Mouse (Mus musculus) limb, embryonic 13.5 days (tissue): ENCODE data around the gene Fam92b. TPM values are rescaled to one million over a fixed set of nuclear protein-coding genes. Genes with fewer than 3 reads are reported as not detected.

Experiments
- ATAC-seq: fragments of 200-750 bp; cut with Nextera tagmentation; 2 replicates; pipeline ENCODE4 v1.8.0; 2017; ENCODE audit warnings: low read depth, moderate number of reproducible peaks, moderate TSS enrichment; ENCODE audit not compliant: low FRiP score
- H3K27ac ChIP-seq: fragments of 300-500 bp; sonication (generic); 2 replicates; pipeline ENCODE4 v1.5.1; 2015; ENCODE audit warnings: inconsistent platforms, mild to moderate bottlenecking, moderate library complexity
- H3K27me3 ChIP-seq: fragments of 300-500 bp; sonication (generic); 2 replicates; pipeline ENCODE4 v1.6.1; 2015; ENCODE audit warnings: mild to moderate bottlenecking, inconsistent platforms
- H3K36me3 ChIP-seq: fragments of 300-500 bp; sonication (generic); 2 replicates; pipeline ENCODE4 v1.6.1; 2015; ENCODE audit warnings: inconsistent platforms, mild to moderate bottlenecking, moderate library complexity
- H3K4me1 ChIP-seq: fragments of 300-500 bp; sonication (generic); 2 replicates; pipeline ENCODE4 v1.6.1; 2015; ENCODE audit warnings: inconsistent platforms
- H3K4me2 ChIP-seq: fragments of 300-500 bp; sonication (generic); replicated peaks from 2 replicates; pipeline ENCODE4 v1.6.1; 2015; ENCODE audit warnings: inconsistent platforms, mild to moderate bottlenecking, moderate library complexity
- H3K4me3 ChIP-seq: fragments of 300-500 bp; sonication (generic); 2 replicates; pipeline ENCODE4 v1.5.1; 2015; ENCODE audit warnings: moderate library complexity, mild to moderate bottlenecking, inconsistent platforms
- H3K9ac ChIP-seq: fragments of 300-500 bp; sonication (generic); 2 replicates; pipeline ENCODE4 v1.6.1; 2015; ENCODE audit warnings: mild to moderate bottlenecking, inconsistent platforms
- H3K9me3 ChIP-seq: fragments of 300-500 bp; sonication (generic); 2 replicates; pipeline ENCODE4 v1.6.1; 2016; ENCODE audit warnings: inconsistent platforms
- WGBS: fragments of 180-500 bp; shearing (Covaris S2); methylation state at CpG from one replicate; pipeline ENCODE4 v1.1.7; 2015; 5-methylcytosine and 5-hydroxymethylcytosine counted together
- polyA plus RNA-seq: library from polyadenylated mRNA; unstranded; fragments of >200 nt; fragmentation: Nextera tagmentation; extraction: Ambion mirVana; gene quantifications from 2 replicates; pipeline ENCODE4 v1.2.1, GENCODE M21; 2015

The Fam92b gene
- polyA plus RNA-seq, 1 experiment from 2014 or later: not detected

DNA sequence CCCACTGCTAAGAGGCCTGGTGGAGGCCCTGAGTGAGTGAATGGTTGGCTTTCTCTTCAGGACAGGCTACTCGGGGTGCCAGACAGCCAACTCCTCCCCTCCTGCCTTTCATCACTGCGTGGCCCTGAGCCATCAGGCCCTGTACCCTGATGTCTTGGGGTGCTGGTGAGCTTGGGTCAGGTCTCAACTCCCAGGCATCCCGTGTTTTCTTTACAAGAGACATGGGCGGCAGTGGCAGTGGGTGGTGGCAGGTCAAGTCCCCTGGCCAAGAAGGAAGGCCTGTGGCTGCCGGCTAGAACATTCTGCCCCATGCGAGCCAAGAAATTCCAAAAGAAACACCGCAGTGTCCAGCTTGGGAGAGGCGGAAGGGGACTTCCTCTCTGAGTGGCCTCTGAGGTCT, 9.2 kb upstream of the Fam92b start:
- no peak for ATAC-seq
- H3K4me2 ChIP-seq: no peak overlapping the region
- H3K4me1 ChIP-seq: peaks cover 59% of the 10 kb centered on the region
- H3K4me3 ChIP-seq: no peak overlapping the region
- no peaks in the 10 kb centered on the region for H3K36me3 ChIP-seq
- H3K9ac ChIP-seq: no peak overlapping the region
- no peak overlapping the region; the same call in 1 of the 2 replicates for H3K27ac ChIP-seq
- H3K27me3 ChIP-seq: no peaks in the 10 kb centered on the region
- 66% methylated on average over 8 of the region's 8 CpGs for WGBS
- H3K9me3 ChIP-seq: no peaks in the 10 kb centered on the region

GRCm38 (mm10) chr8:120184850-120185792, 7.9 kb upstream of the Fam92b start:
- peak overlapping the region; percentile 48 for H3K4me2 ChIP-seq
- peak overlapping the region; percentile 55; the same call in 1 of the 2 replicates for H3K9ac ChIP-seq
- no peaks in the 10 kb centered on the region for H3K27me3 ChIP-seq
- ATAC-seq: peak; percentile 57; the same call in 1 of the 2 replicates
- no peak overlapping the region for H3K4me3 ChIP-seq
- H3K27ac ChIP-seq: peak overlapping the region; percentile 85
- no peaks in the 10 kb centered on the region for H3K36me3 ChIP-seq
- no peaks in the 10 kb centered on the region for H3K9me3 ChIP-seq
- peaks cover 53% of the 10 kb centered on the region for H3K4me1 ChIP-seq
- 18% methylated on average over 17 of the region's 17 CpGs for WGBS

- Histone ChIP-seq H3K4me3 (no peak overlapping the region), H3K36me3 (no peaks in the 10 kb centered on the region), H3K9me3 (no peaks in the 10 kb centered on the region), H3K27ac (peak overlapping the region; percentile 73; the same call in 1 of the 2 replicates), H3K4me1 (peaks cover 49% of the 10 kb centered on the region), H3K9ac (no peak overlapping the region), H3K27me3 (no peaks in the 10 kb centered on the region), H3K4me2 (peak overlapping the region; percentile 28; the same call in 1 of the 2 replicates)
- whole genome bisulfite sequencing: 20% methylated on average over 9 of the region's 9 CpGs
- peak; percentile 70 for ATAC-seq
Observed at GRCm38 (mm10) chr8:120184366-120184765, 7.1 kb upstream of the Fam92b start.

DNA sequence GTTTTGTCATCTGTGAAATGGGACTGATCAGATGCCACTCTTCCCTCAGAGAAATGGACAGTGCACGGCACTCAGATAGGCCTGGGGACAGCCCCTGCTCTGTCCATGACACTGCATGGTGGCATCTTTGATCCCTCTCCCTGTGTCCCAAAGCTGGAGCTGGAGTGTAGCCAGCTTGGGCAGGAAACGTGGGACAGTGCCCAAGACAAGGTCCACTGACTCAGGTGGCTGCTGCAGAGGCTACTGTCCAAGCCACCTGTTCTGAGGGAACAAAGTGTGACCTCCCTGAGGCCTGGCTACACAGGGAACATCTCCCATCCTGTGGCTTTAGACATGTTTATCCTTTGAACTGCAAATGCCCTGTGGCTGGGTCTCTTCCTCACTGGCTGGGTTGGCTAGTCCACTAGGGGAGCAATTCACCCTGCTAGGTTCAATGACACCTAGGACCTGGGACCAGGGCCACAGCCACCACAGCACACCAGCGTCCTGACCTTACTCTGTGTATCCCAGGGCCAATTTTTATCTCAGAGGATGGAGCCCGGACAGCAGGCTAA, 4.7 kb upstream of the Fam92b start:
- Histone ChIP-seq H3K27me3 (peaks cover 7% of the 10 kb centered on the region), H3K27ac (no peak overlapping the region), H3K4me2 (no peak overlapping the region), H3K9ac (no peak overlapping the region), H3K9me3 (no peaks in the 10 kb centered on the region), H3K36me3 (no peaks in the 10 kb centered on the region), H3K4me3 (no peak overlapping the region), H3K4me1 (peaks cover 63% of the 10 kb centered on the region)
- 74% methylated on average over 4 of the region's 4 CpGs for WGBS
- ATAC-seq: no peak

DNA sequence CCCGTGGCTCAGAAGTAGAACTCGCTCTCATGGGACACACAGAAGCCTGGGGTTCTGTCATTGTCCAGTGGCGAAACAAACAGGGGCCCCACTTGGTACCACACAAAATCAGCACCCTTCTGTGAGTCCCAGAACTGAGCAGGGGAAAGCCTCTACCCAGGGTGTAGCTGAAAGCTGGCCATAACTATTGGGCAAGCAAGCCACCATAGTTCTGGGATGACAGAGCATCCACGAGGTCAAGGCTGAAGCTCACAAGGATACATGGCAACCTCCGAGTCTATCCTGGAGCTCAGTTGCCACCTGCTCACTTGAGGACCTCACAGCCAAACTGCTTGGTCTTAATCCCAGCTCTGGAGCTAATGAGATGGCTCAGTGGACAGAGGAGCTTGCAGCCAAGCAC, 4.0 kb upstream of the Fam92b start:
- H3K36me3 ChIP-seq: no peaks in the 10 kb centered on the region
- WGBS: 86% methylated on average over 5 of the region's 5 CpGs
- no peak for ATAC-seq
- H3K4me2 ChIP-seq: no peak overlapping the region
- no peak overlapping the region for H3K9ac ChIP-seq
- H3K27me3 ChIP-seq: peaks cover 12% of the 10 kb centered on the region
- H3K4me1 ChIP-seq: peaks cover 63% of the 10 kb centered on the region
- H3K4me3 ChIP-seq: no peak overlapping the region
- H3K27ac ChIP-seq: no peak overlapping the region
- H3K9me3 ChIP-seq: no peaks in the 10 kb centered on the region

DNA sequence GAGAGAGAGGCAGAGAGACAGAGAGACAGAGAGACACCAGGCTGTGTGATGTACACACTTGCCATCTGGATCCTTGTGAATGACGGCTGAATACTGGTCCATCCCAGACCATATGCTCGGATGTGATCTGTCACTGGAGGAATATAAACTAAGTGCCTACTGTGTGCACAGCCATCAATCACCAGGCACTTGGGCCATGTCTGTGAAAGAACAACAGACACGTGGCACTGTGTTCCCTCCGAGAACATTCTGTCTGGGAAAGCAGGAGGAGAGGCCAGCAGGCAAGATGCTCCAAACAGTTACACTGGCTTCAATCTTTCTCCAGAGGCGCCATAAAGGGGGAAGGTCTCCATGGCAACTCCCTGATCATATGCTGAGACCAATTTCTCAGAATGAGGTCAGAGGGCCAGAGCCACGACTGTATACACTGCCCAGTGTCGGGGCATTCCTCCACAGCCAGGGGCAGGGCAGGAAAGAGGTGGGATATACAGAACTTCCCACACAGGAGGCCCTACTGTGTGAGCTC, 3.2 kb upstream of the Fam92b start:
- no peak overlapping the region for H3K9ac ChIP-seq
- H3K4me2 ChIP-seq: no peak overlapping the region
- no peak overlapping the region for H3K4me3 ChIP-seq
- H3K27ac ChIP-seq: no peak overlapping the region
- no peaks in the 10 kb centered on the region for H3K36me3 ChIP-seq
- peaks cover 56% of the 10 kb centered on the region for H3K4me1 ChIP-seq
- peaks cover 20% of the 10 kb centered on the region for H3K27me3 ChIP-seq
- no peaks in the 10 kb centered on the region for H3K9me3 ChIP-seq
- WGBS: 45% methylated on average over 7 of the region's 7 CpGs
- ATAC-seq: no peak

- ATAC-seq: peak; percentile 73
Observed at GRCm38 (mm10) chr8:120179027-120179431, 1.8 kb upstream of the Fam92b start.

GRCm38 (mm10) chr8:120178124-120178514, 853 bp upstream of the Fam92b start:
- Histone ChIP-seq H3K9me3 (no peaks in the 10 kb centered on the region), H3K4me3 (no peak overlapping the region), H3K27me3 (peaks cover 37% of the 10 kb centered on the region), H3K36me3 (no peaks in the 10 kb centered on the region), H3K4me2 (peak overlapping the region; percentile 55), H3K27ac (no peak overlapping the region), H3K9ac (peak overlapping the region; percentile 39), H3K4me1 (peaks cover 39% of the 10 kb centered on the region)
- 12% methylated on average over 10 of the region's 10 CpGs for WGBS
- ATAC-seq: no peak

More at GRCm38 (mm10) chr8:120179027-120179431, 1.8 kb upstream of the Fam92b start:
- H3K27ac ChIP-seq: no peak overlapping the region
- peaks cover 35% of the 10 kb centered on the region for H3K27me3 ChIP-seq
- WGBS: under 1% methylated on average over 10 of the region's 10 CpGs
- H3K4me2 ChIP-seq: peak overlapping the region; percentile 55
- no peaks in the 10 kb centered on the region for H3K9me3 ChIP-seq
- H3K9ac ChIP-seq: no peak overlapping the region
- H3K4me3 ChIP-seq: peak overlapping the region; percentile 28; the same call in 1 of the 2 replicates
- H3K36me3 ChIP-seq: no peaks in the 10 kb centered on the region
- peaks cover 41% of the 10 kb centered on the region for H3K4me1 ChIP-seq

- H3K27me3 ChIP-seq: peaks cover 42% of the 10 kb centered on the region
- no peak overlapping the region for H3K4me3 ChIP-seq
- WGBS: 24% methylated on average over 4 of the region's 4 CpGs
- 0 out of 2 replicates have a peak overlapping the region, but pooled peaks have one; percentile 20 for H3K9ac ChIP-seq
- no peak for ATAC-seq
- 0 out of 2 replicates have a peak overlapping the region, but pooled peaks have one; percentile 55 for H3K4me2 ChIP-seq
- H3K36me3 ChIP-seq: no peaks in the 10 kb centered on the region
- H3K27ac ChIP-seq: no peak overlapping the region; the same call in 1 of the 2 replicates
- peaks cover 39% of the 10 kb centered on the region for H3K4me1 ChIP-seq
- H3K9me3 ChIP-seq: no peaks in the 10 kb centered on the region
Observed at GRCm38 (mm10) chr8:120176605-120177004, 661 bp downstream of the Fam92b start.

GRCm38 (mm10) chr8:120174606-120175005, 2.7 kb downstream of the Fam92b start:
- Histone ChIP-seq H3K4me3 (no peak overlapping the region), H3K4me1 (peaks cover 30% of the 10 kb centered on the region), H3K27me3 (peaks cover 46% of the 10 kb centered on the region), H3K27ac (no peak overlapping the region), H3K4me2 (no peak overlapping the region), H3K36me3 (no peaks in the 10 kb centered on the region), H3K9me3 (no peaks in the 10 kb centered on the region), H3K9ac (no peak overlapping the region)
- ATAC-seq: no peak
- 44% methylated on average over 18 of the region's 18 CpGs for WGBS

DNA sequence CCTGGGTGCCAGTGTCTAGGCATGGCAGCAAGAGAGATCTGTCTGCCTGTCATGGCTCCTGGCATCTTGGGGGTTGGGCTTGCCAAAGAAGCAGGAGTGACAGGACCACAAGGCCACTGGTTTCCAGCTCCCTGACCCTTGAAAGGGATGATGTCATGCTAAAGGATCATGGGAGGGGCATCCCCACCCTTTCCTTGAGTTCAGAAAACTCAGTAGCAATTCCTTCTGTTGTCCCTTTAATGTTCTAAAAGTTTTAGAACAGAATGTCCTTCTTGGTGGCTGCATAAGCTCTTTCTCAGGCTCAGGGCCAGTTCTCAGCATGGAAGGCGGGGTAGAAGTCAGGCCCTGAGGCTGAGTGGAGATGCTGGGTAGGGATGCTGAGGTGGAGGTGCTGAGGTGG, 4.1 kb downstream of the Fam92b start:
- Histone ChIP-seq H3K4me1 (peaks cover 24% of the 10 kb centered on the region), H3K9ac (no peak overlapping the region), H3K4me2 (no peak overlapping the region), H3K9me3 (no peaks in the 10 kb centered on the region), H3K36me3 (no peaks in the 10 kb centered on the region), H3K4me3 (no peak overlapping the region), H3K27me3 (peaks cover 53% of the 10 kb centered on the region), H3K27ac (no peak overlapping the region)
- ATAC-seq: no peak
- WGBS: 65% methylated on average over 1 of the region's 1 CpGs

DNA sequence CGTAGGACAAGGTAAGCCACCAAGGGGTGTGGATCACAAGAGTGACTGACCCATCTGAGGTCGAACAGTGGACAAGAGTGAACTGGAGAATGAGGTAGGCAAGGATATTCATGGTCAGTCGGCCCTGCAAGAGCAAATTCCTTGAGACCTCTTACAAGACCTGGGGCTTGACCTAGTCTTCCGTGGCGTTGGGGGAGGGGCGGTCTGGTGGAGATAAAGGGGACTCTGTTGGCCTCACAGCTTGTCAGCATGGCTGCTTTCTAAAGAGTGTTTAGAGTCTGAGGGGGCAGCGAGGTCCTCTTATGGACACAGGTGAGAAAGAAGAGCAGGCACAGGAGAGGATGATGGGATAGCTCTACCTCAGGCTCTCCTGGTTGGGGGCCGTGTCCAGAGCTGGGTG, 8.1 kb downstream of the Fam92b start:
- 69% methylated on average over 8 of the region's 8 CpGs for WGBS
- Histone ChIP-seq H3K27ac (no peak overlapping the region), H3K4me3 (no peak overlapping the region), H3K36me3 (no peaks in the 10 kb centered on the region), H3K4me2 (no peak overlapping the region), H3K4me1 (peaks cover 16% of the 10 kb centered on the region), H3K27me3 (peaks cover 20% of the 10 kb centered on the region), H3K9ac (no peak overlapping the region), H3K9me3 (no peaks in the 10 kb centered on the region)
- ATAC-seq: no peak
